8 mouse cellular contexts compared by ENCODE assay signal in the genomic region with DNA sequence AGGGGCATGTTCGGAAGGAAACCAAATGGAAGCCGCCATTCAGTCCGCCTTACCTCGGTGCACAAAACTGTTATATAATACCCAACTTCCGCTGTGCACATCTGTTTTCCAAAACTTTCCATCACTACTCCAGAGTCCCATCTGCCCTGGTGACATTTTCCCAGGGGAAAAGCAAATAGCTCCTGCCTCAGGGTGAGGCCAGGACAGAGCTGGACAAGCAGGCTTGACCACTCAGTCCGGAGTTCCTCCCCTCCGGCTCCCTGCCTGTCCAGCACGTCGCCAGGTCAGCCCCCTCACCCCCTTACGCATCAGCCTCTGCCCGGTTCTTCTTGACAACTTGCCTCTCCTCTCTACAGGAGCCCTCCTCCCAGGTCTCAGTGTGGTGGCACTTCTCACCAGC. TPM values are rescaled to one million over a fixed set of nuclear protein-coding genes. Genes with fewer than 3 reads are reported as not detected.
DNase-seq lines count a peak whose midpoint lies in the region; ATAC-seq and TF ChIP-seq lines count a peak whose summit lies in the region.

No protein-coding gene starts in this region.

- H3K4me2 ChIP-seq in liver, embryonic 12.5 days: peak overlapping the region; percentile 82
- H3K4me2 ChIP-seq in neural tube, embryonic 15.5 days: peak overlapping the region; percentile 82

- no peak overlapping the region; the same call in 1 of the 2 replicates for H3K9ac ChIP-seq in liver, embryonic 12.5 days
- no peak overlapping the region for H3K9ac ChIP-seq in neural tube, embryonic 15.5 days (replicated peaks)

- H3K4me1 ChIP-seq in lung, adult 2 months (ENCODE audit: control insufficient read depth, insufficient read depth, low read length): peaks cover 8% of the 10 kb centered on the region
- H3K4me1 ChIP-seq in liver, embryonic 12.5 days: peaks cover 34% of the 10 kb centered on the region
- H3K4me1 ChIP-seq in neural tube, embryonic 15.5 days: peaks cover 18% of the 10 kb centered on the region

- peak; percentile 45 for DNase-seq in CD4-positive, CD25-positive, alpha-beta regulatory T cell, adult 2 months (ENCODE audit: low read depth, low spot score)
- peak; percentile 43 to 63 for DNase-seq in lung, adult 18-20 months
- DNase-seq in lung, adult 2 months: no peak
- DNase-seq in adrenal gland, adult 18-20 months (ENCODE audit: low spot score in 2 of 2): no peak
- no peak for DNase-seq in retina, embryonic 14.5 days (ENCODE audit: low spot score)

- no peaks in the 10 kb centered on the region for H3K36me3 ChIP-seq in liver, embryonic 12.5 days
- H3K36me3 ChIP-seq in neural tube, embryonic 15.5 days: no peaks in the 10 kb centered on the region

- WGBS in lung, adult 2 months: 62% methylated on average over 11 of the region's 11 CpGs
- WGBS in liver, embryonic 12.5 days (ENCODE audit: insufficient replicate concordance): 52% methylated on average over 11 of the region's 11 CpGs
- WGBS in neural tube, embryonic 15.5 days: 40% methylated on average over 11 of the region's 11 CpGs

- ATAC-seq in CD4-positive, CD25-positive, alpha-beta regulatory T cell, adult 4 months: no peak
- ATAC-seq in liver, embryonic 12.5 days: no peak
- peak; percentile 26; the same call in 1 of the 2 replicates for ATAC-seq in neural tube, embryonic 15.5 days (ENCODE audit: low FRiP score)

- H3K27ac ChIP-seq in liver, embryonic 12.5 days: no peak overlapping the region
- no peak overlapping the region for H3K27ac ChIP-seq in neural tube, embryonic 15.5 days (replicated peaks)

- no peaks in the 10 kb centered on the region for H3K9me3 ChIP-seq in liver, embryonic 12.5 days (replicated peaks)
- no peaks in the 10 kb centered on the region for H3K9me3 ChIP-seq in neural tube, embryonic 15.5 days (replicated peaks)

- H3K4me3 ChIP-seq in lung, adult 2 months (replicated peaks; ENCODE audit: extremely low read depth, low read depth, low read length): no peak overlapping the region
- H3K4me3 ChIP-seq in liver, embryonic 12.5 days: peak overlapping the region; percentile 51
- no peak overlapping the region for H3K4me3 ChIP-seq in neural tube, embryonic 15.5 days (replicated peaks)

- H3K27me3 ChIP-seq in liver, embryonic 12.5 days (replicated peaks): peaks cover 28% of the 10 kb centered on the region
- H3K27me3 ChIP-seq in neural tube, embryonic 15.5 days (replicated peaks): peaks cover 8% of the 10 kb centered on the region; the same call in 1 of the 2 replicates

- no peak for TF ChIP-seq CTCF in lung, adult 2 months (IDR thresholded peaks at IDR 0.05; ENCODE audit: insufficient read depth, low read length)

- no peak for TF ChIP-seq POLR2A in lung, adult 2 months (IDR thresholded peaks at IDR 0.05; ENCODE audit: borderline replicate concordance, extremely low read depth, low read depth, low read length)

RNA-seq across cellular contexts. Expression of a gene that starts 16.7 kb away (rescaled TPM):
- 1,000 to 10,000 TPM; 1,301 to 2,015 TPM for polyA plus RNA-seq in CD4-positive, CD25-positive, alpha-beta regulatory T cell, adult 4 months (2017; shearing (Covaris generic))
- 1,159 and 1,652 TPM in 2 replicates for polyA plus RNA-seq in lung, adult 2 months (2012; rRNA removed)
- 673 and 675 TPM in 2 replicates for polyA plus RNA-seq in liver, embryonic 12.5 days (2016; fragmentation: Nextera tagmentation; extraction: Ambion mirVana)
- polyA plus RNA-seq in neural tube, embryonic 15.5 days (2015; fragmentation: Nextera tagmentation; extraction: Ambion mirVana): 719 and 774 TPM in 2 replicates
- 1,000 to 10,000 TPM; 2,758 to 2,912 TPM for total RNA-seq in adrenal gland, adult 18-20 months (2021)

RNA-seq across cellular contexts. Expression of a gene that starts 41.4 kb away (rescaled TPM):
- polyA plus RNA-seq in CD4-positive, CD25-positive, alpha-beta regulatory T cell, adult 4 months (2017; shearing (Covaris generic)): 10 to 100 TPM; 20.6 to 24.5 TPM
- 5.0 and 7.7 TPM in 2 replicates for polyA plus RNA-seq in lung, adult 2 months (2012; rRNA removed)
- 3.0 and 3.3 TPM in 2 replicates for polyA plus RNA-seq in liver, embryonic 12.5 days (2016; fragmentation: Nextera tagmentation; extraction: Ambion mirVana)
- 7.0 and 8.1 TPM in 2 replicates for polyA plus RNA-seq in neural tube, embryonic 15.5 days (2015; fragmentation: Nextera tagmentation; extraction: Ambion mirVana)
- 100 to 1,000 TPM in 1 of 2 experiments, 10 to 100 TPM in 1; 81.1 to 119 TPM for total RNA-seq in adrenal gland, adult 18-20 months (2021)

Comparison
In these comparisons a context has a peak if more than half of its experiments do, and no peak if none do; other contexts are left out.
1. DNase-seq: peak in CD4-positive, CD25-positive, alpha-beta regulatory T cell, adult 2 months (single experiment) and lung, adult 18-20 months (2 of 2); none in lung, adult 2 months (single experiment), adrenal gland, adult 18-20 months (0 of 2) and retina, embryonic 14.5 days (single experiment).